In genomic region chr6:83131469-83132034, GRCm38 (mm10) we compare ENCODE assay signal across 11 mouse cellular contexts. TPM values are rescaled to one million over a fixed set of nuclear protein-coding genes. Genes with fewer than 3 reads are reported as not detected.
DNase-seq lines count a peak whose midpoint lies in the region; ATAC-seq and TF ChIP-seq lines count a peak whose summit lies in the region.
"Had no signal": no experiment of that assay in that cellular context is flagged by ENCODE, and none has a peak within 500 bp of the region (broad histone marks: within the 10 kb centered on the region; RNA-seq: fewer than 3 reads in every experiment).

No protein-coding gene starts in this region.

- no peaks in the 10 kb centered on the region for H3K27me3 ChIP-seq in intestine, postnatal 0 days (replicated peaks; ENCODE audit: control insufficient read depth, insufficient read depth, low read length)
- H3K27me3 ChIP-seq in liver, embryonic 12.5 days (replicated peaks) = peaks cover 28% of the 10 kb centered on the region
- peaks cover 7% of the 10 kb centered on the region for H3K27me3 ChIP-seq in midbrain, embryonic 11.5 days (ENCODE audit: control insufficient read depth, insufficient read depth, low read length)
- H3K27me3 ChIP-seq: limb, embryonic 12.5 days had no signal

- H3K27ac ChIP-seq in bone marrow macrophage, adult 2 months (ENCODE audit: insufficient read depth, low read depth, low read length) = peak overlapping the region; percentile 82
- peak overlapping the region; percentile 79 for H3K27ac ChIP-seq in intestine, postnatal 0 days (ENCODE audit: low read depth, low read length)
- H3K27ac ChIP-seq in liver, embryonic 12.5 days = peak overlapping the region; percentile 65
- H3K27ac ChIP-seq in midbrain, embryonic 11.5 days (ENCODE audit: low read depth, low read length) = no peak overlapping the region
- H3K27ac ChIP-seq: limb, embryonic 12.5 days had no signal

- TF ChIP-seq CTCF in bone marrow macrophage, adult 2 months (IDR thresholded peaks at IDR 0.05; ENCODE audit: low read depth, low read length) = no peak
- TF ChIP-seq CTCF in intestine, postnatal 0 days (IDR thresholded peaks at IDR 0.05; ENCODE audit: low read depth) = 0 out of 2 replicates have a peak, but pooled peaks have one; percentile 7

- H3K9ac ChIP-seq in intestine, postnatal 0 days (ENCODE audit: low read depth, low read length) = 0 out of 2 replicates have a peak overlapping the region, but pooled peaks have one; percentile 26
- H3K9ac ChIP-seq in liver, embryonic 12.5 days = no peak overlapping the region
- H3K9ac ChIP-seq in midbrain, embryonic 11.5 days (ENCODE audit: low read length) = no peak overlapping the region
- H3K9ac ChIP-seq: limb, embryonic 12.5 days had no signal

- peak overlapping the region; percentile 46 for H3K4me2 ChIP-seq in intestine, postnatal 0 days (replicated peaks; ENCODE audit: low read depth)
- H3K4me2 ChIP-seq in liver, embryonic 12.5 days = no peak overlapping the region
- H3K4me2 ChIP-seq in midbrain, embryonic 11.5 days = no peak overlapping the region
- H3K4me2 ChIP-seq: limb, embryonic 12.5 days had no signal

- H3K4me1 ChIP-seq in bone marrow macrophage, adult 2 months (ENCODE audit: control insufficient read depth, insufficient read depth, low read length) = peaks cover 40% of the 10 kb centered on the region
- H3K4me1 ChIP-seq in intestine, postnatal 0 days (replicated peaks; ENCODE audit: control insufficient read depth, insufficient read depth, low read length) = peaks cover 15% of the 10 kb centered on the region
- peaks cover 39% of the 10 kb centered on the region for H3K4me1 ChIP-seq in liver, embryonic 12.5 days
- peaks cover 12% of the 10 kb centered on the region for H3K4me1 ChIP-seq in midbrain, embryonic 11.5 days (ENCODE audit: control insufficient read depth, insufficient read depth, low read length)

- 27% methylated on average over 6 of the region's 6 CpGs for WGBS in intestine, postnatal 0 days
- WGBS in liver, embryonic 12.5 days (ENCODE audit: insufficient replicate concordance) = 53% methylated on average over 6 of the region's 6 CpGs
- WGBS in midbrain, embryonic 11.5 days = 85% methylated on average over 6 of the region's 6 CpGs

- no peaks in the 10 kb centered on the region for H3K36me3 ChIP-seq in intestine, postnatal 0 days (ENCODE audit: control insufficient read depth, insufficient read depth)
- H3K36me3 ChIP-seq in liver, embryonic 12.5 days = no peaks in the 10 kb centered on the region
- H3K36me3 ChIP-seq in midbrain, embryonic 11.5 days (ENCODE audit: control insufficient read depth, insufficient read depth, low read length) = no peaks in the 10 kb centered on the region
- H3K36me3 ChIP-seq: limb, embryonic 12.5 days had no signal

- DNase-seq in midbrain, embryonic 11.5 days (ENCODE audit: low spot score, missing footprints) = no peak
- no peak for DNase-seq in T-cell, adult 2 months (ENCODE audit: low spot score)
- DNase-seq: cerebellum, adult 9-11 months had no signal

- H3K9me3 ChIP-seq in intestine, postnatal 0 days (ENCODE audit: control insufficient read depth) = no peaks in the 10 kb centered on the region
- no peaks in the 10 kb centered on the region for H3K9me3 ChIP-seq in liver, embryonic 12.5 days (replicated peaks)
- H3K9me3 ChIP-seq in midbrain, embryonic 11.5 days (ENCODE audit: control insufficient read depth, low read length) = no peaks in the 10 kb centered on the region
- H3K9me3 ChIP-seq: limb, embryonic 12.5 days had no signal

- ATAC-seq in intestine, postnatal 0 days = peak; percentile 77
- peak; percentile 42 for ATAC-seq in liver, embryonic 12.5 days
- ATAC-seq in megakaryocyte, adult 5-6 weeks (ENCODE audit: poor library complexity, severe bottlenecking) = peak; percentile 93
- ATAC-seq in inflammation-experienced regulatory T-cells, adult 6 months = no peak
- no peak for ATAC-seq in frontal cortex, adult (ENCODE audit: low TSS enrichment)
- ATAC-seq in midbrain, embryonic 11.5 days (ENCODE audit: low FRiP score) = no peak
- ATAC-seq: hindbrain, embryonic 16.5 days had no signal

- TF ChIP-seq POLR2A in bone marrow macrophage, adult 2 months (IDR thresholded peaks at IDR 0.05; ENCODE audit: borderline replicate concordance, low read depth, low read length) = no peak

- no peak overlapping the region for H3K4me3 ChIP-seq in bone marrow macrophage, adult 2 months (ENCODE audit: insufficient read depth, low read length)
- H3K4me3 ChIP-seq in intestine, postnatal 0 days (ENCODE audit: low read depth, low read length) = no peak overlapping the region
- no peak overlapping the region for H3K4me3 ChIP-seq in liver, embryonic 12.5 days
- H3K4me3 ChIP-seq in midbrain, embryonic 11.5 days (ENCODE audit: low read depth, low read length) = no peak overlapping the region
- H3K4me3 ChIP-seq: limb, embryonic 12.5 days had no signal

RNA-seq across cellular contexts. Expression of gene Rtkn, which starts 3.7 kb away (rescaled TPM):
- polyA plus RNA-seq in bone marrow macrophage, adult 2 months (2012; ENCODE audit: insufficient read depth, insufficient read length, missing spikeins) = 1.4 and 1.8 TPM in 2 replicates
- 19.7 and 21.1 TPM in 2 replicates for polyA plus RNA-seq in intestine, postnatal 0 days (2015; fragmentation: Nextera tagmentation; extraction: Ambion mirVana)
- 11.8 and 12.6 TPM in 2 replicates for polyA plus RNA-seq in liver, embryonic 12.5 days (2016; fragmentation: Nextera tagmentation; extraction: Ambion mirVana)
- 0.52 and 0.67 TPM in 2 replicates for total RNA-seq in megakaryocyte, adult 5-6 weeks (2015)
- total RNA-seq in megakaryocyte, adult 5-6 weeks (2017) = 0.29 and 1.2 TPM in 2 replicates
- 1 to 10 TPM in 1 of 3 experiments, not detected in 2; 3.7 TPM for polyA plus RNA-seq in inflammation-experienced regulatory T-cells, adult 6 months (2017; shearing (Covaris generic))
- polyA plus RNA-seq in midbrain, embryonic 11.5 days (2014; fragmentation: Nextera tagmentation; extraction: Ambion mirVana) = 13.6 and 16.6 TPM in 2 replicates

RNA-seq across cellular contexts. Expression of gene Ino80b, which starts 6.3 kb away (rescaled TPM):
- 25.1 and 26.8 TPM in 2 replicates for polyA plus RNA-seq in bone marrow macrophage, adult 2 months (2012; ENCODE audit: insufficient read depth, insufficient read length, missing spikeins)
- 6.0 and 8.5 TPM in 2 replicates for polyA plus RNA-seq in intestine, postnatal 0 days (2015; fragmentation: Nextera tagmentation; extraction: Ambion mirVana)
- 12.1 and 13.0 TPM in 2 replicates for polyA plus RNA-seq in liver, embryonic 12.5 days (2016; fragmentation: Nextera tagmentation; extraction: Ambion mirVana)
- total RNA-seq in megakaryocyte, adult 5-6 weeks (2015) = 18.8 and 19.6 TPM in 2 replicates
- total RNA-seq in megakaryocyte, adult 5-6 weeks (2017) = 26.0 and 36.2 TPM in 2 replicates
- polyA plus RNA-seq in inflammation-experienced regulatory T-cells, adult 6 months (2017; shearing (Covaris generic)) = 1 to 10 TPM in 2 of 3 experiments, not detected in 1; 1.0 to 2.8 TPM
- 18.8 and 19.4 TPM in 2 replicates for polyA plus RNA-seq in midbrain, embryonic 11.5 days (2014; fragmentation: Nextera tagmentation; extraction: Ambion mirVana)

RNA-seq across cellular contexts. Expression of gene Wbp1, which starts 10.2 kb away (rescaled TPM):
- polyA plus RNA-seq in bone marrow macrophage, adult 2 months (2012; ENCODE audit: insufficient read depth, insufficient read length, missing spikeins) = 20.3 and 27.1 TPM in 2 replicates
- polyA plus RNA-seq in intestine, postnatal 0 days (2015; fragmentation: Nextera tagmentation; extraction: Ambion mirVana) = 69.1 and 72.7 TPM in 2 replicates
- polyA plus RNA-seq in liver, embryonic 12.5 days (2016; fragmentation: Nextera tagmentation; extraction: Ambion mirVana) = 35.0 and 37.9 TPM in 2 replicates
- 33.5 and 34.8 TPM in 2 replicates for total RNA-seq in megakaryocyte, adult 5-6 weeks (2015)
- 74.0 and 89.9 TPM in 2 replicates for total RNA-seq in megakaryocyte, adult 5-6 weeks (2017)
- polyA plus RNA-seq in inflammation-experienced regulatory T-cells, adult 6 months (2017; shearing (Covaris generic)) = 10 to 100 TPM; 25.1 to 28.9 (median 28.3) TPM
- polyA plus RNA-seq in midbrain, embryonic 11.5 days (2014; fragmentation: Nextera tagmentation; extraction: Ambion mirVana) = 134 and 153 TPM in 2 replicates

RNA-seq across cellular contexts. Expression of gene Mogs, which starts 16.3 kb away (rescaled TPM):
- 16.1 and 17.1 TPM in 2 replicates for polyA plus RNA-seq in bone marrow macrophage, adult 2 months (2012; ENCODE audit: insufficient read depth, insufficient read length, missing spikeins)
- 18.4 and 20.9 TPM in 2 replicates for polyA plus RNA-seq in intestine, postnatal 0 days (2015; fragmentation: Nextera tagmentation; extraction: Ambion mirVana)
- 83.5 and 86.9 TPM in 2 replicates for polyA plus RNA-seq in liver, embryonic 12.5 days (2016; fragmentation: Nextera tagmentation; extraction: Ambion mirVana)
- total RNA-seq in megakaryocyte, adult 5-6 weeks (2015) = 17.5 and 21.6 TPM in 2 replicates
- 33.4 and 38.7 TPM in 2 replicates for total RNA-seq in megakaryocyte, adult 5-6 weeks (2017)
- polyA plus RNA-seq in inflammation-experienced regulatory T-cells, adult 6 months (2017; shearing (Covaris generic)) = 10 to 100 TPM in 2 of 3 experiments, 1 to 10 TPM in 1; 7.7 to 13.3 (median 12.9) TPM
- polyA plus RNA-seq in midbrain, embryonic 11.5 days (2014; fragmentation: Nextera tagmentation; extraction: Ambion mirVana) = 21.6 and 23.4 TPM in 2 replicates

RNA-seq across cellular contexts. Expression of gene Mrpl53, which starts 22.7 kb away (rescaled TPM):
- polyA plus RNA-seq in bone marrow macrophage, adult 2 months (2012; ENCODE audit: insufficient read depth, insufficient read length, missing spikeins) = 26.5 and 26.9 TPM in 2 replicates
- polyA plus RNA-seq in intestine, postnatal 0 days (2015; fragmentation: Nextera tagmentation; extraction: Ambion mirVana) = 113 and 115 TPM in 2 replicates
- 101 and 105 TPM in 2 replicates for polyA plus RNA-seq in liver, embryonic 12.5 days (2016; fragmentation: Nextera tagmentation; extraction: Ambion mirVana)
- total RNA-seq in megakaryocyte, adult 5-6 weeks (2015) = 44.5 and 45.8 TPM in 2 replicates
- total RNA-seq in megakaryocyte, adult 5-6 weeks (2017) = 20.8 and 27.7 TPM in 2 replicates
- 10 to 100 TPM; 60.0 to 78.3 (median 66.2) TPM for polyA plus RNA-seq in inflammation-experienced regulatory T-cells, adult 6 months (2017; shearing (Covaris generic))
- 120 and 130 TPM in 2 replicates for polyA plus RNA-seq in midbrain, embryonic 11.5 days (2014; fragmentation: Nextera tagmentation; extraction: Ambion mirVana)

Comparison
In these comparisons a context has a peak if more than half of its experiments do, and no peak if none do; other contexts are left out.
1. ATAC-seq: peak in intestine, postnatal 0 days (single experiment), liver, embryonic 12.5 days (single experiment) and megakaryocyte, adult 5-6 weeks (single experiment); none in inflammation-experienced regulatory T-cells, adult 6 months (single experiment), frontal cortex, adult (single experiment) and midbrain, embryonic 11.5 days (single experiment).